Mouse (Mus musculus) large intestine, adult 2 months (tissue): Measurements from ENCODE around the gene Hddc3. TPM values are rescaled to one million over a fixed set of nuclear protein-coding genes. Genes with fewer than 3 reads are reported as not detected.

Experiments used
- DNase-seq: peaks from one replicate; pipeline ENCODE4 v3.0.0-alpha.2; 2012; ENCODE audit warnings: low read depth, low spot score
- WGBS: fragments of 180-500 bp; shearing (Covaris S2); methylation state at CpG from one replicate; pipeline ENCODE4 v1.1.7; 2018; 5-methylcytosine and 5-hydroxymethylcytosine counted together
- polyA plus RNA-seq: library from polyadenylated mRNA; depleted of rRNA; stranded (reverse); fragments of >200 nt; gene quantifications from 2 replicates; pipeline ENCODE4 v1.2.3, GENCODE M21; 2012

Gene Hddc3
- polyA plus RNA-seq, 1 experiment = 42.0 TPM

- DNase-seq = no peak
- WGBS = 86% methylated on average over 9 of the region's 9 CpGs
Measured at GRCm38 (mm10) chr7:80368009-80368408, 25.1 kb downstream of the Hddc3 start.

- no peak for DNase-seq
- 75% methylated on average over 20 of the region's 20 CpGs for WGBS
Measured at GRCm38 (mm10) chr7:80368635-80369421, 25.9 kb downstream of the Hddc3 start.

- 70% methylated on average over 5 of the region's 5 CpGs for WGBS
- DNase-seq = no peak
Measured at GRCm38 (mm10) chr7:80369461-80369860, 26.6 kb downstream of the Hddc3 start.

- WGBS = 44% methylated on average over 4 of the region's 4 CpGs
- DNase-seq = no peak
Measured at GRCm38 (mm10) chr7:80369967-80370431, 27.1 kb downstream of the Hddc3 start.

- WGBS = 0% methylated on average over 28 of the region's 31 CpGs
- no peak for DNase-seq
Measured at GRCm38 (mm10) chr7:80370649-80371040, 27.7 kb downstream of the Hddc3 start.

GRCm38 (mm10) chr7:80371041-80371751, 28.3 kb downstream of the Hddc3 start, which contains the start of gene Man2a2:
Man2a2 (minus strand) TSS chr7:80371375.
- no peak for DNase-seq

GRCm38 (mm10) chr7:80372166-80372565, 29.3 kb downstream of the Hddc3 start:
- DNase-seq = no peak
- WGBS = 87% methylated on average over 3 of the region's 3 CpGs

More at GRCm38 (mm10) chr7:80371041-80371751, 28.3 kb downstream of the Hddc3 start, which contains the start of gene Man2a2:
- WGBS = under 1% methylated on average over 86 of the region's 86 CpGs

- WGBS = 71% methylated on average over 2 of the region's 2 CpGs
- DNase-seq = no peak
Measured at GRCm38 (mm10) chr7:80372667-80373066, 29.8 kb downstream of the Hddc3 start.

- WGBS = 74% methylated on average over 4 of the region's 4 CpGs
- DNase-seq = no peak
Measured at GRCm38 (mm10) chr7:80373352-80373751, 30.4 kb downstream of the Hddc3 start.

GRCm38 (mm10) chr7:80373850-80374249, 30.9 kb downstream of the Hddc3 start:
- 77% methylated on average over 12 of the region's 12 CpGs for WGBS

GRCm38 (mm10) chr7:80374280-80374679, 31.4 kb downstream of the Hddc3 start:
- DNase-seq = no peak
- WGBS = 40% methylated on average over 3 of the region's 3 CpGs

More at GRCm38 (mm10) chr7:80373850-80374249, 30.9 kb downstream of the Hddc3 start:
- DNase-seq = no peak

GRCm38 (mm10) chr7:80374733-80375132, 31.8 kb downstream of the Hddc3 start:
- 91% methylated on average over 3 of the region's 3 CpGs for WGBS
- DNase-seq = no peak

GRCm38 (mm10) chr7:80375376-80376039, 32.6 kb downstream of the Hddc3 start:
- 60% methylated on average over 9 of the region's 9 CpGs for WGBS
- no peak for DNase-seq

- 79% methylated on average over 10 of the region's 10 CpGs for WGBS
- no peak for DNase-seq
Measured at GRCm38 (mm10) chr7:80376192-80376591, 33.3 kb downstream of the Hddc3 start.

- no peak for DNase-seq
- WGBS = 32% methylated on average over 6 of the region's 6 CpGs
Measured at GRCm38 (mm10) chr7:80377471-80377870, 34.6 kb downstream of the Hddc3 start.

GRCm38 (mm10) chr7:80379531-80379930, 36.6 kb downstream of the Hddc3 start:
- DNase-seq = no peak
- 61% methylated on average over 13 of the region's 13 CpGs for WGBS

GRCm38 (mm10) chr7:80382919-80383318, 40.0 kb downstream of the Hddc3 start:
- WGBS = 81% methylated on average over 11 of the region's 11 CpGs
- no peak for DNase-seq

- no peak for DNase-seq
- 19% methylated on average over 18 of the region's 18 CpGs for WGBS
Measured at GRCm38 (mm10) chr7:80386235-80386930, 43.5 kb downstream of the Hddc3 start.

- DNase-seq = no peak
- 27% methylated on average over 17 of the region's 17 CpGs for WGBS
Measured at GRCm38 (mm10) chr7:80387033-80387632, 44.2 kb downstream of the Hddc3 start.
